Mouse (Mus musculus) left cerebral cortex, adult 18-20 months (tissue): ENCODE results near the gene Prkaca. TPM values are rescaled to one million over a fixed set of nuclear protein-coding genes. Genes with fewer than 3 reads are reported as not detected.
"Not testable (repeated sequence)": the region's sequence is repeated elsewhere in the genome, so short reads cannot be mapped to it uniquely, and the experiment has no call there.

Experiments
- DNase-seq, 2 experiments: peaks; one replicate each; pipeline ENCODE4 v3.0.0; 2021 to 2022; ENCODE audit warnings: low spot score in 2 of 2, mixed read lengths in 1 of 2
- total RNA-seq, 2 experiments: library from RNA; stranded (reverse); gene quantifications; 2 replicates each; pipeline ENCODE4 v1.2.3; 2021

Prkaca gene
- total RNA-seq, 2 experiments from 2014 or later = 259 to 269 TPM

GRCm38 (mm10) chr8:83999057-83999705 is 26.4 kb downstream of the Prkaca start:
- DNase-seq = no peak

DNA sequence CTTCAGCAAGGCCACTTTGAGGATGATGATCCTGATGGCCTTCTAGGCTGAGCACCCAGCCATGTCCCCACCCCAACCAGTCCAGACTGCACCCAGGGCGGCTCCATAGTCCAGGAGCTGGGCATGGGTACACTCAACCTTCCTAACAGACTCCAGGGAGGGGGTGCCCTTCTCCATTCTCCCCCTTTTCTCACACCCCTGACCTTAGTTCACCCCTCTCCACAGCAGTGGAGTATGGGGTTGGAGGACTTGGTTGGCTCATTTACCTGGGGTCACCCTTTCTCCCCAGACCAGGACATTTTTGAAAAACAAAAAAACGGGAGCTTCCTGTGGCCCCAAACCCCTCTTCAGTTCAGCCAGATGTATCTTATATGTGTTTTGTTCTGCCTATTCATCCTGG is 27.0 kb downstream of the Prkaca start:
- DNase-seq = no peak

- DNase-seq = no peak
Observed at GRCm38 (mm10) chr8:84001281-84002000, 28.6 kb downstream of the Prkaca start, which contains the start of gene 1700067K01Rik. Gene 1700067K01Rik (plus strand): TSS chr8:84001502.

DNA sequence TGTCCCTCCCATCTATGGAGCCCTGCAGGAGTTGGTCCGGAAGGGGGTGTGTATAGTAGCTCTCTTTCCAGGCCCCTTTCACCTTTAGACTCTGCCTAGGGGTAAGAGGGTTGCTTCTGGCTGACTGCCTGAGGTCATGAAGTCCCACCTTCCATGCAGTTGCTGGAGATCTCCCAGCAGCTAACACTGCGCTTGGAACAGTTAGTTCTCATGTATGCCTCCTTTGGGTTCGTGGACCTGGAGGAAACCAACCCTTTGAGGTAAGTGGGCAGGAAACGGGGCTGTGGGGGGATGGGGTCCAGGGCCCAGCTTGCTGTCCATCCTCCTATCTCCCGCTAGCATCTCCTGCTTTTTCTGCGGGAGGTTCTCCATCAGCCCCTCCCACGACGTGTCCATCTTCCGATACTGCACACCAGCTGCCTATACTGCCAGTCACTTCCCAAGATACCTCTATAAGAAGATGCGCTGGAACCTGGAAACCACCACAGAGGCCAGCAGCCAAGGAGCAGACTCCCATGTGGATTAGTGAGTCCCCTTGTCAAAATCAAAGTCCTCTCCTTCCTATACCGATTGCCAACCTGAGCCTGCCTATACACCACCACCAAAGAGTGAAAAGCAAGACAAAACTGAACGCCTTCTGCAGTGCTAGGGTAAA is 30.3 kb downstream of the Prkaca start:
- DNase-seq = no peak

GRCm38 (mm10) chr8:84003612-84004246 is 30.9 kb downstream of the Prkaca start:
- DNase-seq = no peak

GRCm38 (mm10) chr8:84004533-84005201 is 31.9 kb downstream of the Prkaca start:
- peak; percentile 91 to 92 for DNase-seq

DNA sequence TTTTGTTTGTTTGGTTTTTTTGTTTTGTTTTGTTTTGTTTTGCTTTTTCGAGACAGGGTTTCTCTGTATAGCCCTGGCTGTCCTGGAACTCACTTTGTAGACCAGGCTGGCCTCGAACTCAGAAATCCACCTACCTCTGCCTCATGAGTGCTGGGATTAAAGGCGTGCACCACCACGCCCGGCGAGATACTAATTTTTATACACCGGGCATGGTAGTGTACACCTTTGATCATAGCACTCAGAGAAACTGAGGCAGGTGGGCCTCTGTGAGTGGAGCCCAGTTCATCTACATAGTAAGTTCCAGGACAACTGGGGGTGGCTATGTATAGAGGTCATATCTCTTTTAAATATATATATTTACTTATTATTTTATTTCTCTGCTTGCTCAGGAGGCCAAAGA is 32.7 kb downstream of the Prkaca start:
- not testable (repeated sequence) for DNase-seq

- DNase-seq = no peak
Observed at GRCm38 (mm10) chr8:84008362-84008761, 35.6 kb downstream of the Prkaca start.

- peak; percentile 85 to 91 for DNase-seq
Observed at GRCm38 (mm10) chr8:84009876-84010275, 37.1 kb downstream of the Prkaca start.

- DNase-seq = peak; percentile 64 to 68
Observed at GRCm38 (mm10) chr8:84010625-84011611, 38.1 kb downstream of the Prkaca start.

DNA sequence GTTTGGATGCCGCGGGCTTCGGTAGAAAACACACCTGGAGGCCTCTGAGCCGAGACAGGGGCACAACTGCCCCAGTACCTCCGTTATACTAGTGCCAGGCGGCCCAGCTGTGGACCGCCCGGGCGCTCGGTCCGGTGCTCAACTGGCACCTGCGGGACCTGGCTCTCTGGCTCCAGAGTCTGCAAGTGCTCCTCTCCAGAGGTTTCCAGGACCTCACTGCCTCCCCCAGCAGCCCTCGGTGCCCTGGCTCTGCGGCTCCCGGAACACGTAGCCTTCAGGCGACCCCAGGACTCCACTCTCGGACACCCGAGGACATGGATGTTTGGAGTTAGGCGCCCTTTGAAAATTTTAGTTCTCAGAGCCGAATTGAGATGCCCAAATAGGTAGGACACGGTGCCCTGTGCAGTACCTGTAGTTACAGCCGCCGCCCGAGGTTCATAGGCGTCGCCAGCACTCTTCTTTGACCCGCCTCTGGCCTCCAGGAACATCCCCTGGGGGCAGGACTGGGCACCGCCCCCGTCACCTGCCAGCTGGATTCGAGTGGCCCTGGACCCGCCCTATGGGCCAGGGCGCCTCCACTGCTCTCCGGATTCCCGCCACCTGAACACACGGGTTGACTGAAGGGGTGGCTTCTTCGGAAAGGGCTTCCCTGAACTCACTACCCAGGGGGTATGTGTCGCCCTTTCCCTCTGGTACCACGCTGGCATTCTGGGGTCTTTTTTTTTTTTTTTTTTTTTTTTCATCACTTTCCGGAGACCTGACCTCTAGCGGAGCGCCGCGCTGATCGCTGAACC is 39.1 kb downstream of the Prkaca start, which contains the start of gene 2210011C24Rik:
Gene 2210011C24Rik, minus strand, starts transcription at position 467 of the 794 bp plus-strand sequence.
- no peak for DNase-seq

GRCm38 (mm10) chr8:84012499-84013165 is 39.8 kb downstream of the Prkaca start:
- no peak for DNase-seq

GRCm38 (mm10) chr8:84015833-84016232 is 43.0 kb downstream of the Prkaca start:
- DNase-seq = no peak

DNA sequence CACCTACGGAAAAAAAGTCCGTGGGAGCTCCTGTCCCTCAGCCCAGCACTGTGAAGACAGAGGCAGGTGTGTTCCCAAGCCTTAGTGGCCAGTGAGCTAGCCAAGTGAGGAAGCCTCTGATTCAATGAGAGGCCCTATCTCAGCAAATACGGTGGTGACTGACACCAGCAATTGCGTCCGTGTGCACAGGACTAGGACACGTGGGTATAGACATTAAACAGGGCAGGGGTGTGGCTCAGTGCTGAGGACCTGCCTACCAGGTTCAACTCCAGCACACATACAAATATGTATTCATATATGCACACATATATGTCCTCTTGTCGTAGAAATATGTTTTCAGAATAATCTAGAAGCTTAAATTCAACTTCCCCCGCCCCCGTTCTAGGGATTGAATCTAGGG is 46.9 kb downstream of the Prkaca start:
- no peak for DNase-seq

- DNase-seq = no peak
Observed at GRCm38 (mm10) chr8:84021096-84021495, 48.3 kb downstream of the Prkaca start, which contains the start of gene Palm3. Gene Palm3 (plus strand): TSS chr8:84021471.

DNA sequence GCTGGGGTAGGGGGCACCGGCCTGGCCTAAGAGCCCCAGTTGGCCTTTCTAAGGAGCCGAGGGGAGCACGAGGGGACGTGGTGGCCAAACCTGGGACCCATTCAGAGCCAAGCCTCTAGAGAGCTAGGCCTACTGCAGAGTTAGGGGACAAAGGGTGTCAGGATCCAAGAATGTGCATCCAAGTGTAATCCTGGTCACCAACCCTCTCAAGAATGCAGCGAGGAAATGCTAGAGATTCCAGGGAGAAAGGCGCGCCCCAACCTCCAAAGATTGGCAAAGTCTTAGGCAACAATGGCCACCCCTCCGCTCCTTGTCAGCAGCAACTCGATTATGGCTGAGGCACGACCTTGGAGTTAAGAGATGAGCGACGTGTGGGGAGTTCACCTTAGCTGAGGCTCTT is 48.8 kb downstream of the Prkaca start:
- no peak for DNase-seq

GRCm38 (mm10) chr8:84023085-84023484 is 50.3 kb downstream of the Prkaca start:
- no peak for DNase-seq

GRCm38 (mm10) chr8:84023631-84024030 is 50.8 kb downstream of the Prkaca start:
- no peak for DNase-seq
